Mouse (Mus musculus): ENCODE measurements at regions not wholly inside any gene's neighbourhood (a gene's known extent, or its start where the extent isn't known, plus 50 kb on each side); places are given as distances from the start of the nearest gene placed in this dataset.

- DNase-seq (ENCODE audit: low spot score) (no peak), ATAC-seq (replicated peaks; ENCODE audit: insufficient number of reproducible peaks, low FRiP score, low TSS enrichment, low read depth) (no peak)
These were observed 239.5 kb upstream of the Dmac1 start for GRCm38 (mm10) chr4:75517459-75518158.

More at GRCm38 (mm10) chr4:75517459-75518158, 239.5 kb upstream of the Dmac1 start:
- WGBS, result 87% methylated on average over 3 of the region's 3 CpGs
- Histone ChIP-seq H3K27ac (replicated peaks; ENCODE audit: low read depth, low read length) (no peak overlapping the region), H3K9me3 (replicated peaks; ENCODE audit: control insufficient read depth, low read length) (no peaks in the 10 kb centered on the region), H3K4me3 (ENCODE audit: low read depth, low read length) (no peak overlapping the region), H3K36me3 (replicated peaks; ENCODE audit: control insufficient read depth, insufficient read depth, low read depth, low read length) (no peaks in the 10 kb centered on the region), H3K27me3 (ENCODE audit: control insufficient read depth, insufficient read depth, low read length) (no peaks in the 10 kb centered on the region), H3K9ac (replicated peaks; ENCODE audit: low read length) (no peak overlapping the region), H3K4me2 (ENCODE audit: low read depth, low read length) (no peak overlapping the region), H3K4me1 (ENCODE audit: control insufficient read depth, insufficient read depth, low read length) (no peaks in the 10 kb centered on the region)
